In genomic region chr4:33664474-33664822, GRCm38 (mm10) we compare ENCODE assay signal across 17 mouse cellular contexts.
DNase-seq lines count a peak whose midpoint lies in the region; ATAC-seq and TF ChIP-seq lines count a peak whose summit lies in the region.
"Had no signal": no experiment of that assay in that cellular context is flagged by ENCODE, and none has a peak within 500 bp of the region (broad histone marks: within the 10 kb centered on the region; RNA-seq: fewer than 3 reads in every experiment).

No protein-coding gene starts in this region.

- H3K4me3 ChIP-seq in hindbrain, embryonic 15.5 days = no peak overlapping the region
- H3K4me3 ChIP-seq in hindbrain, embryonic 11.5 days (ENCODE audit: low read depth, low read length) = no peak overlapping the region
- H3K4me3 ChIP-seq in midbrain, embryonic 10.5 days = no peak overlapping the region
- H3K4me3 ChIP-seq in midbrain, embryonic 11.5 days (ENCODE audit: low read depth, low read length) = no peak overlapping the region
- H3K4me3 ChIP-seq in hindbrain, postnatal 0 days (ENCODE audit: low read length) = no peak overlapping the region
- H3K4me3 ChIP-seq: heart, embryonic 15.5 days; limb, embryonic 10.5 days; liver, embryonic 12.5 days; neural tube, embryonic 13.5 days had no signal

- no peak for DNase-seq in hindbrain, embryonic 11.5 days (ENCODE audit: low spot score)
- DNase-seq in midbrain, embryonic 10.5 days (ENCODE audit: low spot score) = no peak
- DNase-seq in midbrain, embryonic 11.5 days (ENCODE audit: low spot score, missing footprints) = no peak
- peak; percentile 28 for DNase-seq in hindbrain, postnatal 0 days (ENCODE audit: low spot score)
- no peak for DNase-seq in frontal cortex, adult 2 months (ENCODE audit: extremely low spot score in 1 of 2, low spot score in 1 of 2)
- DNase-seq in adrenal gland, postnatal 25 days = no peak
- DNase-seq: adrenal gland, postnatal 14 days; cerebellum, postnatal 25 days; heart, adult 11 months; right cerebral cortex, postnatal 4 days had no signal

- H3K4me1 ChIP-seq in hindbrain, embryonic 15.5 days (replicated peaks) = peaks cover 18% of the 10 kb centered on the region
- no peaks in the 10 kb centered on the region for H3K4me1 ChIP-seq in hindbrain, embryonic 11.5 days (replicated peaks; ENCODE audit: control insufficient read depth, insufficient read depth, low read length)
- peaks cover 31% of the 10 kb centered on the region for H3K4me1 ChIP-seq in midbrain, embryonic 10.5 days
- peaks cover 8% of the 10 kb centered on the region; the same call in 1 of the 2 replicates for H3K4me1 ChIP-seq in midbrain, embryonic 11.5 days (ENCODE audit: control insufficient read depth, insufficient read depth, low read length)
- peaks cover 9% of the 10 kb centered on the region for H3K4me1 ChIP-seq in hindbrain, postnatal 0 days (ENCODE audit: insufficient read depth, low read length)
- H3K4me1 ChIP-seq: heart, embryonic 15.5 days had no signal

- ATAC-seq in hindbrain, embryonic 15.5 days (ENCODE audit: low FRiP score, low read depth) = peak; percentile 14; the same call in 1 of the 2 replicates
- no peak for ATAC-seq in hindbrain, embryonic 11.5 days (ENCODE audit: low FRiP score)
- ATAC-seq in midbrain, embryonic 11.5 days (ENCODE audit: low FRiP score) = no peak
- ATAC-seq in hindbrain, postnatal 0 days = peak; percentile 19; the same call in 1 of the 2 replicates
- ATAC-seq: CD4-positive, CD25-positive, alpha-beta regulatory T cell, adult 4 months; inflammation-experienced regulatory T-cells, adult 6 months; liver, embryonic 12.5 days had no signal

- 64% methylated on average over 5 of the region's 5 CpGs for WGBS in hindbrain, embryonic 15.5 days
- WGBS in hindbrain, embryonic 11.5 days = 84% methylated on average over 5 of the region's 5 CpGs
- 85% methylated on average over 5 of the region's 5 CpGs for WGBS in midbrain, embryonic 10.5 days
- WGBS in midbrain, embryonic 11.5 days = 82% methylated on average over 5 of the region's 5 CpGs
- WGBS in hindbrain, postnatal 0 days = 58% methylated on average over 5 of the region's 5 CpGs

- H3K27me3 ChIP-seq in hindbrain, embryonic 15.5 days = no peaks in the 10 kb centered on the region
- H3K27me3 ChIP-seq in hindbrain, embryonic 11.5 days (ENCODE audit: control insufficient read depth, insufficient read depth, low read length) = no peaks in the 10 kb centered on the region
- H3K27me3 ChIP-seq in midbrain, embryonic 10.5 days (ENCODE audit: low read depth, poor library complexity, severe bottlenecking) = no peaks in the 10 kb centered on the region
- no peaks in the 10 kb centered on the region for H3K27me3 ChIP-seq in midbrain, embryonic 11.5 days (ENCODE audit: control insufficient read depth, insufficient read depth, low read length)
- no peaks in the 10 kb centered on the region for H3K27me3 ChIP-seq in hindbrain, postnatal 0 days (ENCODE audit: insufficient read depth, low read length)
- H3K27me3 ChIP-seq: heart, embryonic 15.5 days; liver, embryonic 12.5 days; neural tube, embryonic 13.5 days had no signal

- TF ChIP-seq CTCF in hindbrain, postnatal 0 days (IDR thresholded peaks at IDR 0.05; ENCODE audit: low read depth) = no peak

- no peak overlapping the region for H3K9ac ChIP-seq in hindbrain, embryonic 15.5 days
- H3K9ac ChIP-seq in hindbrain, embryonic 11.5 days (ENCODE audit: low read depth, low read length) = no peak overlapping the region
- H3K9ac ChIP-seq in midbrain, embryonic 11.5 days (ENCODE audit: low read length) = no peak overlapping the region
- no peak overlapping the region for H3K9ac ChIP-seq in hindbrain, postnatal 0 days (replicated peaks; ENCODE audit: low read length)
- H3K9ac ChIP-seq: heart, embryonic 15.5 days; liver, embryonic 12.5 days; neural tube, embryonic 13.5 days had no signal

- H3K36me3 ChIP-seq in hindbrain, embryonic 15.5 days = no peaks in the 10 kb centered on the region
- no peaks in the 10 kb centered on the region for H3K36me3 ChIP-seq in hindbrain, embryonic 11.5 days (ENCODE audit: control insufficient read depth, insufficient read depth, low read length)
- H3K36me3 ChIP-seq in midbrain, embryonic 10.5 days = no peaks in the 10 kb centered on the region
- H3K36me3 ChIP-seq in midbrain, embryonic 11.5 days (ENCODE audit: control insufficient read depth, insufficient read depth, low read length) = no peaks in the 10 kb centered on the region
- no peaks in the 10 kb centered on the region for H3K36me3 ChIP-seq in hindbrain, postnatal 0 days (ENCODE audit: insufficient read depth, low read length)
- H3K36me3 ChIP-seq: heart, embryonic 15.5 days; limb, embryonic 10.5 days; liver, embryonic 12.5 days; neural tube, embryonic 13.5 days had no signal

- no peak overlapping the region for H3K27ac ChIP-seq in hindbrain, embryonic 15.5 days (replicated peaks)
- H3K27ac ChIP-seq in hindbrain, embryonic 11.5 days (ENCODE audit: low read depth, low read length) = no peak overlapping the region
- H3K27ac ChIP-seq in midbrain, embryonic 10.5 days (replicated peaks) = peak overlapping the region; percentile 28
- H3K27ac ChIP-seq in midbrain, embryonic 11.5 days (ENCODE audit: low read depth, low read length) = no peak overlapping the region
- H3K27ac ChIP-seq in hindbrain, postnatal 0 days = peak overlapping the region; percentile 27; the same call in 1 of the 2 replicates
- H3K27ac ChIP-seq: heart, embryonic 15.5 days; neural tube, embryonic 13.5 days had no signal

- H3K4me2 ChIP-seq in hindbrain, embryonic 15.5 days = no peak overlapping the region
- no peak overlapping the region for H3K4me2 ChIP-seq in hindbrain, embryonic 11.5 days (replicated peaks; ENCODE audit: low read depth, low read length)
- no peak overlapping the region for H3K4me2 ChIP-seq in midbrain, embryonic 11.5 days
- no peak overlapping the region for H3K4me2 ChIP-seq in hindbrain, postnatal 0 days (ENCODE audit: low read depth, low read length)
- H3K4me2 ChIP-seq: heart, embryonic 15.5 days; liver, embryonic 12.5 days; neural tube, embryonic 13.5 days had no signal

- no peaks in the 10 kb centered on the region for H3K9me3 ChIP-seq in hindbrain, embryonic 15.5 days
- no peaks in the 10 kb centered on the region for H3K9me3 ChIP-seq in hindbrain, embryonic 11.5 days (ENCODE audit: control insufficient read depth, low read length)
- no peaks in the 10 kb centered on the region for H3K9me3 ChIP-seq in midbrain, embryonic 10.5 days (replicated peaks)
- no peaks in the 10 kb centered on the region for H3K9me3 ChIP-seq in midbrain, embryonic 11.5 days (ENCODE audit: control insufficient read depth, low read length)
- no peaks in the 10 kb centered on the region for H3K9me3 ChIP-seq in hindbrain, postnatal 0 days (ENCODE audit: low read length)
- H3K9me3 ChIP-seq: heart, embryonic 15.5 days; limb, embryonic 10.5 days; liver, embryonic 12.5 days; neural tube, embryonic 13.5 days had no signal

Comparison
In these comparisons a context has a peak if more than half of its experiments do, and no peak if none do; other contexts are left out.
1. ATAC-seq: peak in hindbrain, embryonic 15.5 days (single experiment) and hindbrain, postnatal 0 days (single experiment); none in hindbrain, embryonic 11.5 days (single experiment) and midbrain, embryonic 11.5 days (single experiment).
2. H3K27ac ChIP-seq: peak in midbrain, embryonic 10.5 days (single experiment) and hindbrain, postnatal 0 days (single experiment); none in hindbrain, embryonic 15.5 days (single experiment), hindbrain, embryonic 11.5 days (single experiment) and midbrain, embryonic 11.5 days (single experiment).